Mouse (Mus musculus): ENCODE results near the gene Nsl1. TPM values are rescaled to one million over a fixed set of nuclear protein-coding genes. Genes with fewer than 3 reads are reported as not detected.
"Not testable (repeated sequence)": the region's sequence is repeated elsewhere in the genome, so short reads cannot be mapped to it uniquely, and the experiment has no call there.

The Nsl1 gene
- polyA plus RNA-seq, 1 experiment from 2014 or later, result 18.2 TPM

DNA sequence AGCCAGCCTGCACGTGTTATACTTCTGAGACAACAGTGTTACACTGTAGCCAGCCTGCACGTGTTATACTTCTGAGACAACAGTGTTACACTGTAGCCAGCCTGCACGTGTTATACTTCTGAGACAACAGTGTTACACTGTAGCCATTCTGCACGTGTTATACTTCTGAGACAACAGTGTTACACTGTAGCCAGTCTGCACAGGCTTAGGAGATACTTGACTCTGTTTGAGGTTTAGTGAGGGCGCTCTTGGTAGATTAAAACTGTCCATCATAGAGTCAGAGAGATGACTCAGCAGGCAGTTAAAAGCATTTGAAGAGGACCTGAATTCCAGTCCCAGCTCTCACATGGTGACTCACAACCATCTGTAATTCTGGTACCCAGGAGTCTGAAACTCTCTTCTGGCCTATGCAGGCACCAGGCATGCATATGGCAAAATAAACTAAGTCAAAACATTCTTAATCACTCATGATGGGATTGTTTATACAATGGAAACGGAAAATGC, 31.8 kb upstream of the Nsl1 start:
- not testable (repeated sequence) for H3K27ac ChIP-seq (replicated peaks); H3K9ac ChIP-seq; H3K36me3 ChIP-seq; H3K4me1 ChIP-seq; H3K4me2 ChIP-seq (replicated peaks); H3K9me3 ChIP-seq (replicated peaks); ATAC-seq (ENCODE audit: insufficient number of reproducible peaks, low FRiP score, low TSS enrichment, low read depth); H3K4me3 ChIP-seq (replicated peaks); H3K27me3 ChIP-seq
- WGBS, result 57% methylated on average over 6 of the region's 6 CpGs

DNA sequence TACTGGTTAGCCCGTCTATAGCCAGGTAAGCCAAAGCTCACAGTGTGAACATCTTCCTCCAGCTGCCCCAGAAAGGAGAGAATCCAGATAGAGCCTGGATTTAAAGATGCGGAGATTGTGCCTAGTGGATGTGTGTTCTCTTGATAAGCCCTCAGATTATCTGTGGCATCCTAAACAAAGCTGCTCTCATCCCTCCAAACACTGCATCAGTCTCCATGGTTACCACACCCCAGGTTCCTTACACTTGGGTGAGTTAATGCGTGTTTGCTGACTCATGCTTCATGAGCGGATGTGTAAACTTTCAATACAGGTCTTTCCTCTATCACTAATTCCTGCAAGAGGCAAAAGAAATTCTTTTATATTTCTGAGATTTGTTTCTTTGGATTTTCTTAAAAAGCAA, 27.2 kb upstream of the Nsl1 start:
- no peak overlapping the region for H3K9ac ChIP-seq
- H3K4me3 ChIP-seq (replicated peaks), result no peak overlapping the region
- H3K27me3 ChIP-seq, result no peaks in the 10 kb centered on the region
- 35% methylated on average over 4 of the region's 4 CpGs for WGBS
- no peak overlapping the region for H3K4me2 ChIP-seq (replicated peaks)
- no peaks in the 10 kb centered on the region for H3K4me1 ChIP-seq
- H3K36me3 ChIP-seq, result no peaks in the 10 kb centered on the region
- no peak overlapping the region for H3K27ac ChIP-seq (replicated peaks)
- H3K9me3 ChIP-seq (replicated peaks), result no peaks in the 10 kb centered on the region
- no peak for ATAC-seq (ENCODE audit: insufficient number of reproducible peaks, low FRiP score, low TSS enrichment, low read depth)

DNA sequence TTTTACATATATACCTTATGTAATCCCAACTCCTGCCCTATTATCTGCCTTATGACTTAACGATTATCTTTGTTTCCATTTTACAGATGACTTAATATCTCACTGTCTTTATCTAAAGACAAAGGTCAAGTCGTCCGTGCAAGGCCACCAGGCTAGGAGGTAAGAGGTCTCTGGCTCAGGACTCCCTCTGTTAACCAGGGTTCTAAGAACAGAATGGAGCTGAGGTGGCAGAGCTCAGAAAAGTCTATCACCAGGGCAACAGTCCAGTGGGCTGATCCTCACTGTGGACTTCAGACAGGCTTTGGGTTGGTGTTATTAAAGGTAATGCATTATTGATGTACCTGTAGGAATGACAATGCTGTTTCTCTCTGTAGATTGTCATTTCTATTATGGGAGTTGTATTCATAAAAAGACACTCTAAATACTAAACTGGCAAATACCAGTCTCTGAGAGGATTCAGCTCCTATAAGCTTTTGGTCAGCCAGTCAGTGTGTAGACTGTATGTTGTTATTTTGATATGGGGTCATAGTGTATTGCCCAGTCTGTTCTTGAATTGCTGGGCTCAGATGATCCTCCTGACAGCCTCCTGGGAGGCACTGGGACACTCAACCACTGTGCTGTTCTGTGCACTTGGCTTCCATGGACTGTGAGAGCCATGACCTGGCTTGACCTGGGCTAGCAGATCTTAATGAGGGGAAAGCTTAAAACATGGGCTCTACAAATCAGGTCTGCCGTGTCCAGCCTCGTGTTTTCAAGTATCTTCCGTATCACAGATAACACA, 26.1 kb upstream of the Nsl1 start, which contains the start of gene Spata45:
Gene Spata45, plus strand, starts transcription at position 86 of the 781 bp plus-strand sequence.
- Histone ChIP-seq H3K9me3 (replicated peaks) (no peaks in the 10 kb centered on the region), H3K9ac (no peak within 1 kb of the TSS), H3K4me3 (replicated peaks) (no peak within 1 kb of the TSS), H3K27me3 (no peaks in the 10 kb centered on the region), H3K4me1 (no peaks in the 10 kb centered on the region), H3K4me2 (replicated peaks) (no peak within 1 kb of the TSS), H3K27ac (replicated peaks) (no peak within 1 kb of the TSS), H3K36me3 (no peaks in the 10 kb centered on the region)
- ATAC-seq (ENCODE audit: insufficient number of reproducible peaks, low FRiP score, low TSS enrichment, low read depth), result no peak
- WGBS, result 73% methylated on average over 6 of the region's 6 CpGs

DNA sequence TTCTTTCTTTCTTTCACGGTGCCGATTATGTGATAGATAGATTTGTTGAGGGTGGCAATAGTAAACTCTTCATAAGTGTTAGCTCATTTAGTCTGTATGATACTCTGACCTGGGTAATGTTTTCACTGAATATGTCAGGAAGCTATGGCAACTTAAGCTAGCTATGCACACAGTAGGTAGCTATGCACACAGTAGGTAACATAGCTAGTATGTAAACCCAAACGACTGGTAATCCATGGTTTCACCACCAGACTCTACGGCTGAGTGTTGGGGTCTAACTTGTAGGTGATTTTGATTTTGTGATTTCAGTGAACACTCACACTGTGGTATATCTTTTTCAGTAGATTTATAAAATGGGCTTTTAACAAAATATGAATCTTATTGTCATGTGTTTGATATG, 24.8 kb upstream of the Nsl1 start:
- no peaks in the 10 kb centered on the region for H3K27me3 ChIP-seq
- no peak overlapping the region for H3K4me3 ChIP-seq (replicated peaks)
- no peaks in the 10 kb centered on the region for H3K4me1 ChIP-seq
- H3K9me3 ChIP-seq (replicated peaks), result no peaks in the 10 kb centered on the region
- 92% methylated on average over 4 of the region's 4 CpGs for whole genome bisulfite sequencing
- no peaks in the 10 kb centered on the region for H3K36me3 ChIP-seq
- ATAC-seq (ENCODE audit: insufficient number of reproducible peaks, low FRiP score, low TSS enrichment, low read depth), result no peak
- no peak overlapping the region for H3K4me2 ChIP-seq (replicated peaks)
- no peak overlapping the region for H3K27ac ChIP-seq (replicated peaks)
- no peak overlapping the region for H3K9ac ChIP-seq

GRCm38 (mm10) chr1:191041352-191041751, 21.5 kb upstream of the Nsl1 start:
- Histone ChIP-seq H3K4me3 (replicated peaks) (no peak overlapping the region), H3K9me3 (replicated peaks) (no peaks in the 10 kb centered on the region), H3K4me1 (no peaks in the 10 kb centered on the region), H3K27ac (replicated peaks) (no peak overlapping the region), H3K27me3 (no peaks in the 10 kb centered on the region), H3K4me2 (replicated peaks) (no peak overlapping the region), H3K9ac (no peak overlapping the region), H3K36me3 (no peaks in the 10 kb centered on the region)
- no peak for ATAC-seq (ENCODE audit: insufficient number of reproducible peaks, low FRiP score, low TSS enrichment, low read depth)

DNA sequence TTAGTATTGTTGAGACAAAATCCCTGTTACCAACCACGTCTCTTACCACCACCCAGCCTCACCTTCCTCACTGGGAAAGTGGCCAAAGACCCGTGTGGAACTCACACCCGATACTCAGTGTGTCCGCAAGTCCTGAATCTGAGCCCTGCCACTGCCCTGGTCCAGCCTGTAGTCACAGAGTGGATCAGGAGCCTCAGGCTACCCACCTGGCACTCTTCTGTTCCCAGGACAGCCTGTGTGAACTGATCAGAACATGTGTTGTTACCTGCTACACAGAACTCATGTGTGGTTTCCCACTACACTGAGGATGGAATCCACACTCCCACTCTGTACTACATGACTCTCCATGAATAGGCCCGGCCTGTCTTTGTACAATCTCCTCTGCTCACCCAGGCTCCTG, 20.7 kb upstream of the Nsl1 start:
- H3K9ac ChIP-seq, result no peak overlapping the region
- H3K4me1 ChIP-seq, result no peaks in the 10 kb centered on the region
- no peak overlapping the region for H3K4me2 ChIP-seq (replicated peaks)
- H3K36me3 ChIP-seq, result no peaks in the 10 kb centered on the region
- H3K27me3 ChIP-seq, result no peaks in the 10 kb centered on the region
- H3K4me3 ChIP-seq (replicated peaks), result no peak overlapping the region
- ATAC-seq (ENCODE audit: insufficient number of reproducible peaks, low FRiP score, low TSS enrichment, low read depth), result no peak
- no peaks in the 10 kb centered on the region for H3K9me3 ChIP-seq (replicated peaks)
- 71% methylated on average over 5 of the region's 5 CpGs for WGBS
- no peak overlapping the region for H3K27ac ChIP-seq (replicated peaks)

DNA sequence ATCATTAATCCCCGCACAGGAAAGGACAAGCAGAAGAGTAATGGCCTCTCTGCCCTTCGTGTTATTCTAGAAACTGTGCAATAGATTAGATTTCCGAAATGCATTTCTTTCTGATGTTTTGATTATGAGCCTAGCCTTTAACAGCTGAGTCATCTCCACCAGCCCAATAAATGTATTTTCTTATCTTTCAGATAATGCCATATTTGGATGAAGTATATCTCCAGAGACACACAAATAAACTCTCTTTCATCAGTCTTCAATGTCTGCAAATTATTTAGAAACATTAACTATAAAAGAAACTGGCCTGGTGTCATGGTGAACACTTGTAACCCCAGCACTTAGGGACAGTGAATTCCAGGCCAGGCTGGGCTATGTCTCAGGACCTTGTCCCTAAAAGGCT, 20.1 kb upstream of the Nsl1 start:
- no peak overlapping the region for H3K9ac ChIP-seq
- H3K27ac ChIP-seq (replicated peaks), result no peak overlapping the region
- no peaks in the 10 kb centered on the region for H3K9me3 ChIP-seq (replicated peaks)
- no peak for ATAC-seq (ENCODE audit: insufficient number of reproducible peaks, low FRiP score, low TSS enrichment, low read depth)
- H3K4me3 ChIP-seq (replicated peaks), result no peak overlapping the region
- no peaks in the 10 kb centered on the region for H3K4me1 ChIP-seq
- H3K4me2 ChIP-seq (replicated peaks), result no peak overlapping the region
- WGBS, result 74% methylated on average over 3 of the region's 3 CpGs
- no peaks in the 10 kb centered on the region for H3K36me3 ChIP-seq
- H3K27me3 ChIP-seq, result no peaks in the 10 kb centered on the region

- no peak overlapping the region for H3K4me3 ChIP-seq (replicated peaks)
- no peaks in the 10 kb centered on the region for H3K36me3 ChIP-seq
- H3K4me1 ChIP-seq, result no peaks in the 10 kb centered on the region
- no peak for ATAC-seq (ENCODE audit: insufficient number of reproducible peaks, low FRiP score, low TSS enrichment, low read depth)
- no peak overlapping the region for H3K27ac ChIP-seq (replicated peaks)
- no peaks in the 10 kb centered on the region for H3K9me3 ChIP-seq (replicated peaks)
- H3K9ac ChIP-seq, result no peak overlapping the region
- H3K4me2 ChIP-seq (replicated peaks), result no peak overlapping the region
- 100% methylated on average over 2 of the region's 2 CpGs for WGBS
- no peaks in the 10 kb centered on the region for H3K27me3 ChIP-seq
These were observed 17.5 kb upstream of the Nsl1 start for GRCm38 (mm10) chr1:191045264-191045663.

GRCm38 (mm10) chr1:191046231-191046824, 16.5 kb upstream of the Nsl1 start:
- no peak overlapping the region for H3K4me2 ChIP-seq (replicated peaks)
- WGBS, result 61% methylated on average over 7 of the region's 7 CpGs
- ATAC-seq (ENCODE audit: insufficient number of reproducible peaks, low FRiP score, low TSS enrichment, low read depth), result no peak

DNA sequence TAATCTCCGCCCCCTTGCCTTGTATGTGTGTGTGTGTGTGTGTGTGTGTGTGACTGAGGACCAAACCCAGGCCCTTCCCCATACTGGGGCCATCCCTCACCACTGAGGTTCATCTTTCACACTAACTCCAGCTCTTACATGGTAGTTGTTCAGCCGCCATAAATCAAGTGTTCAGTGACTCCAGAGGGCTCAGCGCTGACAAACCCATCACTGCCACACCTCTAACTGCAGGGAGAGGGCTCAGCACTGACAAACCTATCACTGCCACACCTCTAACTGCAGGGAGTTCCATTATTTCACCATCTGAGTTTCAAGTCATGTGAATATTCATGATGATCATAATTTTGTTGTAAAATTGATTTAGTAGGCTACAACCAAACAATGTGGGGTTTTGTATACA, 9.3 kb upstream of the Nsl1 start:
- no peaks in the 10 kb centered on the region for H3K36me3 ChIP-seq
- WGBS, result 94% methylated on average over 3 of the region's 3 CpGs
- no peak for ATAC-seq (ENCODE audit: insufficient number of reproducible peaks, low FRiP score, low TSS enrichment, low read depth)

More at GRCm38 (mm10) chr1:191046231-191046824, 16.5 kb upstream of the Nsl1 start:
- Histone ChIP-seq H3K36me3 (no peaks in the 10 kb centered on the region), H3K4me1 (no peaks in the 10 kb centered on the region), H3K27me3 (no peaks in the 10 kb centered on the region), H3K9ac (no peak overlapping the region), H3K9me3 (replicated peaks) (no peaks in the 10 kb centered on the region), H3K4me3 (replicated peaks) (no peak overlapping the region), H3K27ac (replicated peaks) (no peak overlapping the region)

DNA sequence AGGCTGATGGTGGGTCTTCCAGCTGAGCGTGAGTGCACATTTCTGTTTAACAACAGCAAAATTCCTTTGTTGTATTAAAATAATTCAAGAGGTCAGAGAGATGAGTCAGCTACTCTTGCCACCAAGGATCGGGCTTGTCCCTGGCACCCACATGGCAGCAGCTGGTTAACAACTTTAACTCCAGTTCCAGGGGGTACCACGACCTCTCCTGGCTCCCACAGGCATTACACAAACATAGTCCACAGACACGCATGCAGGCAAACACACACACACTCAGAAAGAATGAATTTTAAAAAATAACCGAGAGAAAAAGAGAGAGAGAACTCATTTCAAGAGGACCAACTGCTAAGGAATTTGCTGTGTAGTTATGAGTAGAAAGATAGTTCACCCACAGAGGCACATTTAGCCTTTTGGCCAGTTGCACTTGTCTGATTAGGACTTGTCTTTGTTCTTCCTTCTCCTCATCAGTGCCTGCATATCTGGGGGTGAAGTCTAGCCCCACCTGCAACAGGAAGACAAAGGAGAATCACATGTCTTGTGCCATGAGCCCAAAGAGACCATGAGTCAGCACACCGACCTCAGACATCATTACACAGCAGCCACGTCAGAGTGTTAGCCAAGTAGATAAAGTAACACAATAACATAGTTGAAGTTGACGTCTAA, 7.8 kb upstream of the Nsl1 start:
- Histone ChIP-seq H3K4me2 (replicated peaks) (no peak overlapping the region), H3K27ac (replicated peaks) (no peak overlapping the region), H3K9ac (no peak overlapping the region), H3K4me3 (replicated peaks) (no peak overlapping the region), H3K36me3 (no peaks in the 10 kb centered on the region), H3K27me3 (no peaks in the 10 kb centered on the region), H3K4me1 (no peaks in the 10 kb centered on the region), H3K9me3 (replicated peaks) (no peaks in the 10 kb centered on the region)
- WGBS, result 65% methylated on average over 8 of the region's 8 CpGs
- ATAC-seq (ENCODE audit: insufficient number of reproducible peaks, low FRiP score, low TSS enrichment, low read depth), result no peak

More for the DNA sequence above, 9.3 kb upstream of the Nsl1 start:
- Histone ChIP-seq H3K27ac (replicated peaks) (no peak overlapping the region), H3K27me3 (no peaks in the 10 kb centered on the region), H3K4me2 (replicated peaks) (no peak overlapping the region), H3K4me1 (no peaks in the 10 kb centered on the region), H3K9me3 (replicated peaks) (no peaks in the 10 kb centered on the region), H3K9ac (no peak overlapping the region), H3K4me3 (replicated peaks) (no peak overlapping the region)

Measured in embryonic facial prominence, embryonic 15.5 days (tissue).